Mouse (Mus musculus) limb, embryonic 13.5 days (tissue): ENCODE measurements around the gene Cxadr. TPM values are rescaled to one million over a fixed set of nuclear protein-coding genes. Genes with fewer than 3 reads are reported as not detected.
A peak's percentile ranks its signal among the peaks of the same experiment; 100 is the strongest.

Experiments used
- ATAC-seq: fragments of 200-750 bp; cut with Nextera tagmentation; 2 replicates; pipeline ENCODE4 v1.8.0; 2017; ENCODE audit warnings: low read depth, moderate number of reproducible peaks, moderate TSS enrichment; ENCODE audit not compliant: low FRiP score
- H3K27ac ChIP-seq: fragments of 300-500 bp; sonication (generic); 2 replicates; pipeline ENCODE4 v1.5.1; 2015; ENCODE audit warnings: inconsistent platforms, mild to moderate bottlenecking, moderate library complexity
- H3K27me3 ChIP-seq: fragments of 300-500 bp; sonication (generic); 2 replicates; pipeline ENCODE4 v1.6.1; 2015; ENCODE audit warnings: mild to moderate bottlenecking, inconsistent platforms
- H3K36me3 ChIP-seq: fragments of 300-500 bp; sonication (generic); 2 replicates; pipeline ENCODE4 v1.6.1; 2015; ENCODE audit warnings: inconsistent platforms, mild to moderate bottlenecking, moderate library complexity
- H3K4me1 ChIP-seq: fragments of 300-500 bp; sonication (generic); 2 replicates; pipeline ENCODE4 v1.6.1; 2015; ENCODE audit warnings: inconsistent platforms
- H3K4me2 ChIP-seq: fragments of 300-500 bp; sonication (generic); replicated peaks from 2 replicates; pipeline ENCODE4 v1.6.1; 2015; ENCODE audit warnings: inconsistent platforms, mild to moderate bottlenecking, moderate library complexity
- H3K4me3 ChIP-seq: fragments of 300-500 bp; sonication (generic); 2 replicates; pipeline ENCODE4 v1.5.1; 2015; ENCODE audit warnings: moderate library complexity, mild to moderate bottlenecking, inconsistent platforms
- H3K9ac ChIP-seq: fragments of 300-500 bp; sonication (generic); 2 replicates; pipeline ENCODE4 v1.6.1; 2015; ENCODE audit warnings: mild to moderate bottlenecking, inconsistent platforms
- H3K9me3 ChIP-seq: fragments of 300-500 bp; sonication (generic); 2 replicates; pipeline ENCODE4 v1.6.1; 2016; ENCODE audit warnings: inconsistent platforms
- WGBS: fragments of 180-500 bp; shearing (Covaris S2); methylation state at CpG from one replicate; pipeline ENCODE4 v1.1.7; 2015; 5-methylcytosine and 5-hydroxymethylcytosine counted together
- polyA plus RNA-seq: library from polyadenylated mRNA; unstranded; fragments of >200 nt; fragmentation: Nextera tagmentation; extraction: Ambion mirVana; gene quantifications from 2 replicates; pipeline ENCODE4 v1.2.1, GENCODE M21; 2015

The Cxadr gene
- polyA plus RNA-seq, 1 experiment from 2014 or later, result 25.6 TPM

DNA sequence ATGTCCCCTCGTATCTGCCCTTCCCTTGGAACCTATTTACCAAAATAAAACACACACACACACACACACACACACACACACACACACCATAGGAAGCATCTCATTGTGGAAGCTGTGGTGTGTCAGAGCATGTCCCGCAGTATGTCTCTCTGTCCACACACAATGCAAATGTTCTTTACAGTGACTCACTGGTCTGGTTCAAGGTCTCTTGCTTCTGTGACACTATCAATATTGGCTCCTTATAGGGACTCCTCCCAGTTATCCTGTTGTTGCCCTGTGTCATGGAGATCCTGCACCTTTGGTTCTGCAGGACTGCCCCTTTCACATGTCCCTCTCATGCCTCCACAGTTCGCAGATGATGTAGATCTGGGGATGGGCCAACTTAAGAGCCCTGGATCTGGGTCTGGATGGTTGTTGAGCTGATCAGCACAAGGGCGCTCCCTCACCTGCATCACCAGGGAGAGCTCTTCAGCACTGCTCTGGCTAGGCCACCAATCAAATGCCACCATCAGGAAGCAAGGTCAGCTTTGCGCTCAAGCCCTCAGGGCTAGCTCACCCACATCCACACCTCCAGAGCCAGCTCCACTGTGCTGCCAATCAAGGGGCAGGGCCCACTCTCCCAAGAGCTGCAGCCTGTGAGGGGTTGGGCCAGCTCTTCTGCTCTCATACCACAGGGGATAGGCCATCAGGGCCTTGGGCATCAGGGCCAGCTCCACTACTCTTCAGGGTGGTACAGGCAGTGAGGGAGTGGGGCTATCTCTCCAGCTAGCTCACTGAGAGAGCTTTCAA, 21.0 kb upstream of the Cxadr start:
- 77% methylated on average over 5 of the region's 5 CpGs for WGBS
- Histone ChIP-seq H3K27ac (no peak overlapping the region), H3K4me3 (no peak overlapping the region), H3K4me1 (no peaks in the 10 kb centered on the region), H3K36me3 (no peaks in the 10 kb centered on the region), H3K27me3 (no peaks in the 10 kb centered on the region), H3K9ac (no peak overlapping the region), H3K9me3 (no peaks in the 10 kb centered on the region), H3K4me2 (no peak overlapping the region)
- ATAC-seq, result no peak

- Histone ChIP-seq H3K36me3 (no peaks in the 10 kb centered on the region), H3K4me3 (no peak overlapping the region), H3K4me2 (no peak overlapping the region), H3K9me3 (no peaks in the 10 kb centered on the region), H3K27me3 (no peaks in the 10 kb centered on the region), H3K27ac (no peak overlapping the region), H3K9ac (no peak overlapping the region), H3K4me1 (no peaks in the 10 kb centered on the region)
- WGBS, result 86% methylated on average over 5 of the region's 5 CpGs
- no peak for ATAC-seq
Observed at GRCm38 (mm10) chr16:78283231-78283630, 18.1 kb upstream of the Cxadr start.

GRCm38 (mm10) chr16:78294051-78294450, 7.2 kb upstream of the Cxadr start:
- Histone ChIP-seq H3K9ac (no peak overlapping the region), H3K27me3 (peaks cover 4% of the 10 kb centered on the region; the same call in 1 of the 2 replicates), H3K4me3 (no peak overlapping the region), H3K27ac (no peak overlapping the region), H3K4me2 (no peak overlapping the region), H3K36me3 (no peaks in the 10 kb centered on the region), H3K9me3 (no peaks in the 10 kb centered on the region), H3K4me1 (peaks cover 6% of the 10 kb centered on the region; the same call in 1 of the 2 replicates)
- no peak for ATAC-seq
- 82% methylated on average over 1 of the region's 1 CpGs for WGBS

DNA sequence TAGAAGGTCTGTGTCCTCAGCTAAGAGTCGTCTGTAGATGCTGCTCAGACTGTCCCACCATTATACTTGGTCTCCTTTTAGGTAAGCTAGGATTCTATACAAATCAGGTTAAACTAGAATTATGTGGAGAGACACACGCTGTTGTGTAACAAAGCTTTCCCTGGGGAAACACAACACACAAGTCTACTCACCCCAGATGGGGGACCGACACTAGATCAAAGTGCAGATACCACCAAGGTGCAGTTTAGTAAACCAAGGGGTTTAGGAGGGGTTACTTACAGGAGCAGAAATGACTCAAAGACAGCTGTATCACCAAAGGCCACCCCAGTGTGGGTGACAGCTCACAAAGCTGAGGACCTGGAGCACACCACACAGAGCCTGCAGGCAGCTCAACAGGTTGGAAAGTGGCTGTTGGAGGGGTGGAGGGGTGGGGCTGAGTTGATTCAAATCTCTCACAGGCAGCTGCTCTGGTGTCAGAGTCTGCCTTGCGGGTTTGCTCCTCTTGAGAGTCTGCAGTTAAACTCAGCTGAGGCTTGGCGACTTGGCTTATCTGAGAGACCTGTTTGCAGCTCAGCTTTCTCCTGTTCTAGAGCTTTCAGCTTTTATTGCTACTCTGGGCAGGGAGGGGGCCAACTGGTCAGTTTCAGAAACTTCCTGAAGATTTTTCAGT, 6.5 kb upstream of the Cxadr start:
- H3K36me3 ChIP-seq, result no peaks in the 10 kb centered on the region
- ATAC-seq, result no peak
- no peak overlapping the region for H3K4me3 ChIP-seq
- H3K27me3 ChIP-seq, result peaks cover 4% of the 10 kb centered on the region; the same call in 1 of the 2 replicates
- no peaks in the 10 kb centered on the region for H3K9me3 ChIP-seq
- no peak overlapping the region for H3K9ac ChIP-seq
- no peak overlapping the region for H3K4me2 ChIP-seq
- H3K27ac ChIP-seq, result no peak overlapping the region
- 42% methylated on average over 5 of the region's 5 CpGs for WGBS
- H3K4me1 ChIP-seq, result peaks cover 6% of the 10 kb centered on the region; the same call in 1 of the 2 replicates

DNA sequence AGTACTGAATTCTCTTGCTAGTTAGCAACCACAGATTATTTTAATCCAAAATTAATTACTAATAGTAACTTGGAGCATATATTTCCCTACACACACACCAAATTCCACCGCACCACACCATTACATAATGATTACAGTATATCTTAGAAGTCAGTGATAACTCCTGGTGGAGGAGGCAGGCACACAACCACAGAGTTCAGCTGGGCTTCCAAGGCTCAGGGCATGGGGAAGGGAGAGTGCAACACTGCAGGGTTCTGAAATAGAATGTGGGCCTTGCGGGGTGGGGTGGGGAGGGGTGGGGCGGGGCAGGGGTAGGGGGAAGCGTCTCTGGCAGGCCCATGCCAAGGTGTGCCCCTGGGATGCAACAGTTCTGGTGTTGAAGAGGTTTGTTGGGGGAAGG, 5.7 kb upstream of the Cxadr start:
- ATAC-seq, result no peak
- WGBS, result 57% methylated on average over 4 of the region's 4 CpGs
- no peak overlapping the region for H3K27ac ChIP-seq
- no peaks in the 10 kb centered on the region for H3K36me3 ChIP-seq
- peaks cover 4% of the 10 kb centered on the region; the same call in 1 of the 2 replicates for H3K27me3 ChIP-seq
- H3K9me3 ChIP-seq, result no peaks in the 10 kb centered on the region
- no peak overlapping the region for H3K4me2 ChIP-seq
- no peak overlapping the region for H3K4me3 ChIP-seq
- peaks cover 6% of the 10 kb centered on the region; the same call in 1 of the 2 replicates for H3K4me1 ChIP-seq
- H3K9ac ChIP-seq, result no peak overlapping the region

GRCm38 (mm10) chr16:78296114-78296513, 5.2 kb upstream of the Cxadr start:
- WGBS, result 77% methylated on average over 9 of the region's 9 CpGs
- Histone ChIP-seq H3K4me1 (peaks cover 11% of the 10 kb centered on the region; the same call in 1 of the 2 replicates), H3K4me2 (no peak overlapping the region), H3K4me3 (no peak overlapping the region), H3K27me3 (peaks cover 4% of the 10 kb centered on the region; the same call in 1 of the 2 replicates), H3K27ac (no peak overlapping the region), H3K9ac (no peak overlapping the region), H3K9me3 (no peaks in the 10 kb centered on the region), H3K36me3 (no peaks in the 10 kb centered on the region)
- ATAC-seq, result no peak

- peaks cover 12% of the 10 kb centered on the region; the same call in 1 of the 2 replicates for H3K4me1 ChIP-seq
- under 1% methylated on average over 65 of the region's 65 CpGs for WGBS
Observed at GRCm38 (mm10) chr16:78301831-78302677, 765 bp downstream of the Cxadr start.

DNA sequence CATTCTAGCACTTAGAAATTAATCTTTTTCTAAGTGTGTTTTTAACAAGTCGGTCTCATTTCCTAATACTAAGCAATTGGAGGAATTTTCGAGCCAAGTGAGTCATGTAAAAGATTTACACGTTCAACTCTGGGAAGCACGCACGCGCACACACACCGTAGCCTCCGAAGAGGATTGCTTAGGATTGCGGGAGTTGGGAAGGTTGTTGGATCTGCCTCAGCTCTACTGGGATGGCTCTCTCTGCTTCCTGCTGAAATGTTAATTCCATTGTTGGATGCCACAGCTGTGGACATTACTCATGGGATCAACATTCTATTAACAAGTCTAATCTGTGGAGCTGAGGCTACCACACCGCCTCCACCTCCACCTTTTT, 1.4 kb downstream of the Cxadr start:
- peak overlapping the region; percentile 84 for H3K4me3 ChIP-seq
- 0 out of 2 replicates have a peak overlapping the region, but pooled peaks have one; percentile 45 for H3K9ac ChIP-seq
- H3K4me1 ChIP-seq, result peaks cover 12% of the 10 kb centered on the region; the same call in 1 of the 2 replicates
- H3K27ac ChIP-seq, result no peak overlapping the region
- H3K4me2 ChIP-seq, result peak overlapping the region; percentile 84
- no peak for ATAC-seq
- H3K27me3 ChIP-seq, result peaks cover 4% of the 10 kb centered on the region; the same call in 1 of the 2 replicates
- no peaks in the 10 kb centered on the region for H3K9me3 ChIP-seq
- H3K36me3 ChIP-seq, result no peaks in the 10 kb centered on the region
- WGBS, result 5% methylated on average over 10 of the region's 10 CpGs

More at GRCm38 (mm10) chr16:78301831-78302677, 765 bp downstream of the Cxadr start:
- peak overlapping the region; percentile 84 for H3K4me2 ChIP-seq
- peaks cover 4% of the 10 kb centered on the region; the same call in 1 of the 2 replicates for H3K27me3 ChIP-seq
- peak; percentile 62 for ATAC-seq
- no peaks in the 10 kb centered on the region for H3K9me3 ChIP-seq
- H3K9ac ChIP-seq, result peak overlapping the region; percentile 82
- H3K27ac ChIP-seq, result peak overlapping the region; percentile 67; the same call in 1 of the 2 replicates
- peak overlapping the region; percentile 84 for H3K4me3 ChIP-seq
- H3K36me3 ChIP-seq, result no peaks in the 10 kb centered on the region

GRCm38 (mm10) chr16:78305606-78306100, 4.4 kb downstream of the Cxadr start:
- 85% methylated on average over 12 of the region's 12 CpGs for WGBS

GRCm38 (mm10) chr16:78306606-78307005, 5.3 kb downstream of the Cxadr start:
- H3K36me3 ChIP-seq, result no peaks in the 10 kb centered on the region
- no peak overlapping the region for H3K9ac ChIP-seq
- H3K27me3 ChIP-seq, result no peaks in the 10 kb centered on the region
- no peak overlapping the region for H3K4me2 ChIP-seq
- no peaks in the 10 kb centered on the region for H3K9me3 ChIP-seq
- H3K4me1 ChIP-seq, result peaks cover 5% of the 10 kb centered on the region; the same call in 1 of the 2 replicates
- ATAC-seq, result no peak
- no peak overlapping the region for H3K27ac ChIP-seq
- H3K4me3 ChIP-seq, result no peak overlapping the region
- whole genome bisulfite sequencing, result 87% methylated on average over 8 of the region's 8 CpGs

More at GRCm38 (mm10) chr16:78305606-78306100, 4.4 kb downstream of the Cxadr start:
- ATAC-seq, result no peak
- Histone ChIP-seq H3K4me3 (no peak overlapping the region), H3K27ac (no peak overlapping the region), H3K4me1 (peaks cover 12% of the 10 kb centered on the region; the same call in 1 of the 2 replicates), H3K9ac (no peak overlapping the region), H3K27me3 (no peaks in the 10 kb centered on the region), H3K9me3 (no peaks in the 10 kb centered on the region), H3K36me3 (no peaks in the 10 kb centered on the region), H3K4me2 (no peak overlapping the region)

DNA sequence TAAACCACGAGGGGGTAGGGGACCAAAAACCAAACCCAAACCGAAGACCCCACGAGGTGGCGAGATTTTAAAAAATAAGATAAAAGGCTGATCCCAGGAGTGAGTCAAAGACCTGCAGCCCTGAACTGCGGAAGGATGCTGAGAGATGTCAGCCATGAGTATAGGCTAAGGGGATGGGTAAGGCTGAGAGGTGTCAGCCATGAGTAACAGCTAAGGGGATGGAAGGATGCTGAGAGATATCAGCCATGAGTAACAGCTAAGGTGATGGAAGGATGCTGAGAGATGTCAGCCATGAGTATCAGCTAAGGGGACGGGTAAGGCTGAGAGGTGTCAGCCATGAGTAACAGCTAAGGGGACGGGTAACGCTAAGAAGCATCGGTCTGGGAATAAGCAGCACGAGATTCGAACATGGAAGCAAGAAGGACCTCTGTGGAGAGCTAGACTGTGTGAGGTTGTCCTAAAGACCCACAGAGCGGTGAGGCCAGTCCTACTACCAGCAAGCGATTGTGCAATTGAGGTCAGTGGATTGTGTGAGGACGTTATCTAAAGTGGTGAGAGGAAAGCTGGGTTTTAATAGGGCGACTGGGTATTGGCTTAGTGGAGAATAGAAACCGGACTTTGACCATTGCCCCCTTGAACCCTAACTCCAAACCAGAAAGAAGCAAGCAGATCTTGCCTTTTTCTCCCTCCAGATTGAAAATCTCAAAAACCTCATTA, 6.3 kb downstream of the Cxadr start:
- H3K4me2 ChIP-seq, result no peak overlapping the region
- no peak overlapping the region for H3K27ac ChIP-seq
- H3K27me3 ChIP-seq, result no peaks in the 10 kb centered on the region
- WGBS, result 94% methylated on average over 16 of the region's 16 CpGs
- ATAC-seq, result no peak
- H3K4me3 ChIP-seq, result no peak overlapping the region
- no peaks in the 10 kb centered on the region for H3K36me3 ChIP-seq
- H3K9me3 ChIP-seq, result no peaks in the 10 kb centered on the region
- H3K9ac ChIP-seq, result no peak overlapping the region
- H3K4me1 ChIP-seq, result peaks cover 4% of the 10 kb centered on the region; the same call in 1 of the 2 replicates
